23 mouse cellular contexts compared by ENCODE assay signal in the genomic region with DNA sequence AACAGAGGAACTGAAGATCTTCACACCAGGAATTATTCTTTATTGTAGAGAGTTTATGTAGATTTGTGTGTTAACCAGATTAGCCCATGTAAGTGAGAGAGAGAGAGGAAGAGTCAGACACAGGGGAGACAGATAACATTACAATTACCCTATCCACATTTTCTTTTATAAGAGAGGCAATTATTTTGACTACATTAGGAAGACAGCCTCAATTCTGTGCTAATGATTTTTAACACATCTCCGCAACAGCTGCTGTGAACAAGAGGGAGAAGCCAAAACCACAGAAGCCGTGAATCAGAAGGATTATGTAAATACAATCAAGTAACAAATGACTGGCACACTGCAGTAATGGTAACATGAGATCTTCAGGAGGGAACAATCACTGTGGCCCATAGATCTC. TPM values are rescaled to one million over a fixed set of nuclear protein-coding genes. Genes with fewer than 3 reads are reported as not detected.
DNase-seq lines count a peak whose midpoint lies in the region; ATAC-seq and TF ChIP-seq lines count a peak whose summit lies in the region.
"Had no signal": no experiment of that assay in that cellular context is flagged by ENCODE, and none has a peak within 500 bp of the region (broad histone marks: within the 10 kb centered on the region; RNA-seq: fewer than 3 reads in every experiment).

No protein-coding gene starts in this region.

- TF ChIP-seq EP300 in lung, postnatal 0 days (IDR thresholded peaks at IDR 0.05), result no peak

- WGBS in kidney, embryonic 16.5 days, result 64% methylated on average over 2 of the region's 2 CpGs
- whole genome bisulfite sequencing in lung, postnatal 0 days, result 72% methylated on average over 2 of the region's 2 CpGs

- H3K4me2 ChIP-seq in kidney, embryonic 16.5 days (replicated peaks; ENCODE audit: low read depth, low read length), result no peak overlapping the region
- no peak overlapping the region for H3K4me2 ChIP-seq in lung, postnatal 0 days (replicated peaks; ENCODE audit: low read depth, low read length)
- H3K4me2 ChIP-seq: embryonic facial prominence, embryonic 13.5 days; hindbrain, embryonic 14.5 days; liver, embryonic 15.5 days had no signal

- TF ChIP-seq CTCF in lung, postnatal 0 days (IDR thresholded peaks at IDR 0.05), result no peak

- H3K4me3 ChIP-seq in kidney, embryonic 16.5 days (ENCODE audit: low read length), result no peak overlapping the region
- no peak overlapping the region for H3K4me3 ChIP-seq in lung, postnatal 0 days (ENCODE audit: low read depth, low read length)
- H3K4me3 ChIP-seq: embryonic facial prominence, embryonic 13.5 days; heart, embryonic 10.5 days; limb, embryonic 10.5 days; liver, embryonic 15.5 days had no signal

- H3K4me1 ChIP-seq in kidney, embryonic 16.5 days (ENCODE audit: insufficient read depth, low read length), result no peaks in the 10 kb centered on the region
- H3K4me1 ChIP-seq in lung, postnatal 0 days (ENCODE audit: insufficient read depth, low read depth, low read length), result no peaks in the 10 kb centered on the region
- H3K4me1 ChIP-seq: embryonic facial prominence, embryonic 13.5 days; heart, embryonic 10.5 days; limb, embryonic 10.5 days; liver, embryonic 15.5 days had no signal

- no peak for ATAC-seq in kidney, embryonic 16.5 days (ENCODE audit: low FRiP score, low TSS enrichment)
- no peak for ATAC-seq in lung, postnatal 0 days
- ATAC-seq: inflammation-experienced regulatory T-cells, adult 6 months; Patski had no signal

- H3K27me3 ChIP-seq in kidney, embryonic 16.5 days (ENCODE audit: insufficient read depth, low read length), result no peaks in the 10 kb centered on the region
- no peaks in the 10 kb centered on the region for H3K27me3 ChIP-seq in lung, postnatal 0 days (replicated peaks; ENCODE audit: insufficient read depth, low read length)
- H3K27me3 ChIP-seq: embryonic facial prominence, embryonic 13.5 days; liver, embryonic 15.5 days; Patski had no signal

- H3K27ac ChIP-seq in kidney, embryonic 16.5 days (ENCODE audit: low read length), result no peak overlapping the region
- no peak overlapping the region for H3K27ac ChIP-seq in lung, postnatal 0 days (ENCODE audit: low read length)
- H3K27ac ChIP-seq: embryonic facial prominence, embryonic 13.5 days; heart, embryonic 10.5 days; hindbrain, embryonic 14.5 days; limb, embryonic 10.5 days; liver, embryonic 15.5 days; macrophage had no signal

- no peaks in the 10 kb centered on the region for H3K9me3 ChIP-seq in kidney, embryonic 16.5 days (ENCODE audit: low read length)
- no peaks in the 10 kb centered on the region for H3K9me3 ChIP-seq in lung, postnatal 0 days (ENCODE audit: low read length)
- H3K9me3 ChIP-seq: embryonic facial prominence, embryonic 13.5 days; heart, embryonic 10.5 days; limb, embryonic 10.5 days; liver, embryonic 15.5 days had no signal

- H3K9ac ChIP-seq in kidney, embryonic 16.5 days (replicated peaks; ENCODE audit: low read length), result no peak overlapping the region
- H3K9ac ChIP-seq in lung, postnatal 0 days (replicated peaks; ENCODE audit: low read depth), result no peak overlapping the region
- H3K9ac ChIP-seq: embryonic facial prominence, embryonic 13.5 days; hindbrain, embryonic 14.5 days; liver, embryonic 15.5 days had no signal

- DNase-seq in layer of hippocampus, adult 18-20 months (ENCODE audit: low spot score in 2 of 2), result peak; percentile 71 to 92
- DNase-seq in layer of hippocampus, postnatal 25 days (ENCODE audit: extremely low spot score in 1 of 2, low spot score in 1 of 2), result no peak
- peak; percentile 8 for DNase-seq in 416B (ENCODE audit: low read depth)
- peak; percentile 11 for DNase-seq in Muller cell, postnatal 12 days (ENCODE audit: inconsistent ontology term)
- DNase-seq in layer of hippocampus, adult 8-10 months (ENCODE audit: low spot score in 2 of 2), result peak; percentile 58 to 68
- DNase-seq in cerebellum, postnatal 25 days, result no peak
- no peak for DNase-seq in lung, postnatal 0 days (ENCODE audit: low spot score)
- DNase-seq: adrenal gland, postnatal 36 days; cerebellum, adult 11-12 months; cerebellum, postnatal 10 days; heart, postnatal 4 days; kidney, adult 2 months; kidney, postnatal 14 days; liver had no signal

- H3K36me3 ChIP-seq in kidney, embryonic 16.5 days (ENCODE audit: insufficient read depth, low read length), result peaks cover 46% of the 10 kb centered on the region; the same call in 1 of the 2 replicates
- peaks cover 18% of the 10 kb centered on the region; the same call in 1 of the 2 replicates for H3K36me3 ChIP-seq in lung, postnatal 0 days (ENCODE audit: insufficient read depth, low read length)

RNA-seq across cellular contexts. Expression of gene Cwc22, which starts 12.5 kb away (rescaled TPM):
- total RNA-seq in layer of hippocampus, adult 18-20 months (2021), result 10 to 100 TPM; 26.0 to 26.2 TPM
- total RNA-seq in layer of hippocampus, postnatal 25 days (2021), result 10 to 100 TPM; 26.3 to 27.9 TPM
- total RNA-seq in layer of hippocampus, adult 8-10 months (2022), result 10 to 100 TPM; 27.1 to 41.8 (median 32.2) TPM
- polyA plus RNA-seq in kidney, embryonic 16.5 days (2015; fragmentation: Nextera tagmentation; extraction: Ambion mirVana), result 32.8 and 37.7 TPM in 2 replicates
- 14.9 and 15.7 TPM in 2 replicates for polyA plus RNA-seq in lung, postnatal 0 days (2015; fragmentation: Nextera tagmentation; extraction: Ambion mirVana)

Comparison
In these comparisons a context has a peak if more than half of its experiments do, and no peak if none do; other contexts are left out.
1. DNase-seq: peak in layer of hippocampus, adult 18-20 months (2 of 2), 416B (single experiment), Muller cell, postnatal 12 days (single experiment) and layer of hippocampus, adult 8-10 months (2 of 2); none in layer of hippocampus, postnatal 25 days (0 of 2), cerebellum, postnatal 25 days (0 of 2) and lung, postnatal 0 days (single experiment).